Mouse (Mus musculus): ENCODE results near the gene Ccdc78.
A peak's percentile ranks its signal among the peaks of the same experiment; 100 is the strongest.
"Not testable (repeated sequence)": the region's sequence is repeated elsewhere in the genome, so short reads cannot be mapped to it uniquely, and the experiment has no call there.

Gene Ccdc78

GRCm38 (mm10) chr17:25781339-25781738 is 5.0 kb upstream of the Ccdc78 start:
- DNase-seq (ENCODE audit: low spot score in 2 of 2), result no peak

- DNase-seq (ENCODE audit: low spot score in 2 of 2), result no peak
Measured at GRCm38 (mm10) chr17:25783086-25783485, 3.3 kb upstream of the Ccdc78 start.

GRCm38 (mm10) chr17:25783861-25784574 is 2.4 kb upstream of the Ccdc78 start:
- no peak for DNase-seq (ENCODE audit: low spot score in 2 of 2)

- peak; percentile 93 to 94 for DNase-seq (ENCODE audit: low spot score in 2 of 2)
Measured at GRCm38 (mm10) chr17:25785281-25785745, 1.1 kb upstream of the Ccdc78 start, which contains the start of gene Haghl. TSS of gene Haghl (minus strand) at chr17:25785673.

- DNase-seq (ENCODE audit: low spot score in 2 of 2), result no peak
Measured at GRCm38 (mm10) chr17:25786781-25787504, 563 bp downstream of the Ccdc78 start.

GRCm38 (mm10) chr17:25791320-25791842 is 5.0 kb downstream of the Ccdc78 start:
- no peak for DNase-seq (ENCODE audit: low spot score in 2 of 2)

- peak; percentile 67 to 69 for DNase-seq (ENCODE audit: low spot score in 2 of 2)
Measured at GRCm38 (mm10) chr17:25791843-25792527, 5.6 kb downstream of the Ccdc78 start.

GRCm38 (mm10) chr17:25792615-25793014 is 6.2 kb downstream of the Ccdc78 start, which contains the start of gene Fam173a:
TSS of gene Fam173a (minus strand) at chr17:25792901.
- peak; percentile 56 to 66 for DNase-seq (ENCODE audit: low spot score in 2 of 2)

GRCm38 (mm10) chr17:25794197-25794596 is 7.8 kb downstream of the Ccdc78 start:
- no peak for DNase-seq (ENCODE audit: low spot score in 2 of 2)

- no peak for DNase-seq (ENCODE audit: low spot score in 2 of 2)
Measured at GRCm38 (mm10) chr17:25794998-25795397, 8.6 kb downstream of the Ccdc78 start.

- DNase-seq (ENCODE audit: low spot score in 2 of 2), result peak; percentile 66 to 73
Measured at GRCm38 (mm10) chr17:25795609-25796092, 9.3 kb downstream of the Ccdc78 start, which contains the start of gene AC134908.4. TSS of gene AC134908.4 (minus strand) at chr17:25795659.

GRCm38 (mm10) chr17:25796211-25796771 is 9.9 kb downstream of the Ccdc78 start:
- no peak for DNase-seq (ENCODE audit: low spot score in 2 of 2)

GRCm38 (mm10) chr17:25796951-25797369 is 10.6 kb downstream of the Ccdc78 start, which contains the start of gene Metrn:
TSS of gene Metrn (minus strand) at chr17:25797136.
- DNase-seq (ENCODE audit: low spot score in 2 of 2), result peak in 1 of 2 experiments; percentile 63

- DNase-seq (ENCODE audit: low spot score in 2 of 2), result peak in 1 of 2 experiments; percentile 61
Measured at GRCm38 (mm10) chr17:25801029-25801428, 14.6 kb downstream of the Ccdc78 start.

- DNase-seq (ENCODE audit: low spot score in 2 of 2), result peak; percentile 87 to 88
Measured at GRCm38 (mm10) chr17:25802825-25803517, 16.6 kb downstream of the Ccdc78 start.

GRCm38 (mm10) chr17:25806507-25806906 is 20.1 kb downstream of the Ccdc78 start:
- DNase-seq (ENCODE audit: low spot score in 2 of 2), result no peak

GRCm38 (mm10) chr17:25807452-25807851 is 21.1 kb downstream of the Ccdc78 start:
- DNase-seq (ENCODE audit: low spot score in 2 of 2), result not testable (repeated sequence)

- DNase-seq (ENCODE audit: low spot score in 2 of 2), result no peak
Measured at GRCm38 (mm10) chr17:25808028-25808427, 21.6 kb downstream of the Ccdc78 start.

GRCm38 (mm10) chr17:25808789-25809605 is 22.6 kb downstream of the Ccdc78 start, which contains the start of gene Fbxl16:
TSS of gene Fbxl16 (plus strand) at chr17:25809085.
- DNase-seq (ENCODE audit: low spot score in 2 of 2), result peak; percentile 87 to 90

Data from right cerebral cortex, postnatal 36 days (tissue).